Mouse (Mus musculus): ENCODE measurements at regions not wholly inside any gene's neighbourhood (a gene's known extent, or its start where the extent isn't known, plus 50 kb on each side); places are given as distances from the start of the nearest gene placed in this dataset.

DNA sequence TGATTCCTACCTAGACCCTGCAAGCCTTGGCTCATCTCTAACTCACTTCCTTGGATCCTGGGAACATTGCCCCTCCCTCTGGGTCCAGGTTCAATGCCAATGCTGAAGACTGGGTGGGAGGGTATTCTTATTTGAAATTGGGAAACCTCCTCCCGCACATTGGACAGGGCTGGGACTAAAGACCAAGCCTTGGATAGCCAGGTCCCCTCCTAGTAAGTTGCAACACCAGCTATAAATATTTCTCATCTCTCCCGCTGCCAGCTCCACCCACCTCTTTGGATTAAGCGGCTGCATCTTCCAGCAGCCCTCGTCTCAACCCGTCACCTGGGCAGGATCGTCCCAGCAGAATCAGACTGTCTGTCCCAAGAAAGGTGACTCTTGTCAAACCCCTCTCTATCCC, 170.1 kb downstream of the Bmp7 start:
- intact Hi-C loops (cut with DNase I), result loop anchor here (10.0 kb wide), 1 partner anchor 295 kb away; the partner anchor contains the start of gene Fam209

DNA sequence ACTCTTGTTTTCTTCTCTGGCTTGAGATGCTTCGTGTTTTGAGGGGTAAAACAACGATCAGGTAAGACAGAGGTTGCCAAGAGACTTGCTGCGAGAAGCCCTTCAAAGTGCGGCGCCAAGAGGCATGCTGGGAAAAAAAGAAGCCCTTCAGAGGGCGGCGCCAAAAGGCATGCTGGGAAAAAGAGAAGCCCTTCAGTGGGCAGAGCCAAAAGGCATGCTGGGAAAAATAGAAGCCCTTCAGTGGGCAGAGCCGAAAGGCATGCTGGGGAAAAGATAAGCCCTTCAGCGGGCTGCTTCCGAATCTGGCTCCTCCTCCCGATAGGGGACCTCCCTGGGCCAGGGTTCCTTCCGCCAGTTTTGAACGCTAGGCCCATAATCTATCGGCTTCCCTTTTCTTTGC, 169.5 kb downstream of the Bmp7 start:
- intact Hi-C loops (cut with DNase I), result loop anchor here (10.0 kb wide), 1 partner anchor 296 kb away; the partner anchor contains the start of gene Fam209
- DNase-seq, result no peak

More for the DNA sequence above, 170.1 kb downstream of the Bmp7 start:
- DNase-seq, result no peak

DNA sequence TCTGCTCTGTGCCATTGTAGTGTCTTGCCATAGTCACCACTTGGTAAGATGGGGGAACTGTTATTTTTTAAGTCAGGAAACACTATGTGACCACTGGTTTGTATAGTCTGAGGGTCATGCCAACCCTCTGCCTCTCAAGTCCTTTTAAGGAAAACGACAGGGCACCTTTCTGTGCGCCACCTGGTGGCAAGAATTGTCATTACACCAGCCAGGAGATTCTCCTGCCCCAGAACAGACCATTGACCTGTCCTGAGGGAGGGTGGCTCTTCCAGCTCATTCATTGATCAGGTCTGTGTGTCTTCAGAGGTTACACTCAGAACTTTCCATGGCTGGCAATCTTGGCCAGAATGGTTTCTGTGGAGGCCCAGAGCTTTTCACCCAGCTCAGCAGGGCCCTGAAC, 166.9 kb downstream of the Bmp7 start:
- DNase-seq, result peak; percentile 30 to 41

DNA sequence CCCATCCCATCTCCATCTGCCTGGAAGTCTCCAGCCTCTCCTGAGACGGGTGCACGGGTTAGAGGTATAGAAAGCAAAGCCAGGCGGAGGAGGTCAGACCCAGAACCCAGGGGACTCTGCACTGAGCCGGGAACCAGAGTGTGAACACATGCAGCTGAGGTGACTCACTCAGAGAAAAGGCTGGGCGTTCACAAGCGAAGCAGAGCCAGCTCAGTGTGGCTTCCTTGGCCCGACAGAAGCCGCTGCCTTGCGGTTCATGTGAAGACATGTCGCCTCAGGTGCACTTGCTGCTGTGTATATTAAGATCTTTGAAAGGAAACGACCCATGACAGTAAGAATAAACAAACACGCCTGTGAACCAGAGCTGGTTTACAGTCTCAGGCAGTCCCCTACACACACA, 163.6 kb downstream of the Bmp7 start:
- intact Hi-C loops (cut with DNase I), result loop anchor here (10.0 kb wide), 1 partner anchor 302 kb away; the partner anchor contains the start of gene Fam209
- no peak for DNase-seq

More for the DNA sequence above, 166.9 kb downstream of the Bmp7 start:
- intact Hi-C loops (cut with DNase I), result loop anchor here (2.0 to 10.0 kb wide), 2 partner anchors 222 to 298 kb away; partner anchors contain the start of gene Fam209

DNA sequence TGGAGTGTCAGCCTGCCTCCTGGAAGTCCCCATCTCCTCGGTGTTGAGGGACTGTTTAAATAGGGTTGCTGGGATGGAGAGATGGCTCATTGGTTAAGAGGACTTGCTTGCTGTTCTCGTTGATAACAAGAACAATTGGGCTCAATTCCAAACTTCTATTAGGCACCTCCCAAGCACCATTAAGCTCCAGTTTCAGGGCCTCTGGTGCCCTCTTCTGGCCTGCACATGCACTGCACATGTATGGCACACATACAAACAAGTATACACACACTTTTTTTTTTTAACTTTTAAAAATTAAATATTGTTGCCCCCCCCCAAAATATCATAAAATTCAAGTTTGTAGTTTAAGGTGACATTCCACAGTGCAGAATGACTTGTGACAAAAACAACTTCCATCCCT, 162.3 kb downstream of the Bmp7 start:
- no peak for DNase-seq
- intact Hi-C loops (cut with DNase I), result loop anchor here (10.0 kb wide), 1 partner anchor 303 kb away; the partner anchor contains the start of gene Fam209

DNA sequence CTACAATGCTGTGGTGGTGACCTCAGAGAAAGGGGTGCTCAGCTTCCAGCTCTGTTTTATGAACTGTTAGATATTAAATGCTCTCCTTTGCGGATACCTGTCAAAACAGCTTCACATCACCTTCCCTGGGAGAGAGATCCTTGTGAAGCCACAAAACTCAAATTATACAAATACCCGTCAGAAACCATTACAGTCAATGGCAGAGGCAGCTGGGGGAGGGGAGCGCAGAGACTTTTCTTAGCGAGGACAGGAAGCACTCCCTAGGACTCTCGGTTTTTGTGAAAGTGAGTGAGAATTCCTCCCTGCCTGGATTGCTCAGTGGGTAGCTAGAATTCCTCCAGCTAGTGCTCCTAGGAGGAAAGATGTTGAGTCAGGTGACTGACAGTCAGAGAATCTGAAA, 161.0 kb downstream of the Bmp7 start:
- DNase-seq, result no peak
- intact Hi-C loops (cut with DNase I), result loop anchor here (10.0 kb wide), 1 partner anchor 304 kb away; the partner anchor contains the start of gene Fam209

DNA sequence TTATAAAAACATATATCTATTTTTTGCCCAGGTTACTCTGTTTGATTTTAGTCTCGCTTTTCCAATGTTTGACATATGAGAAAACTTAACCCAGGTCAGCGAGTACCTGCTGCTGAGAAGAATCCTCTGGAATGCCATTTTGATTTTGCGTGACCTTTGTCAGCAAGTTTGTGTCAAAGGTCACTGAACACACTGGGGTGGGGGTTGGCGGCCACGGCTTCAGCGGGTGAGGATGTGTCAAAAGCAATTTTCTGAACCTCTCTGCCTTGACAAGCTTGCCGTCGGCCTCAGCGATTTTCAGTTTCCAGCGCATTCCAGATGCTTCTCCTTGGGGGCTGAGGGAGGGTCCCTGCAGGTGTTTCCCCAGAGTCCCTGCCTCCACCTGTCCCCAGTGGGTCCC, 157.4 kb downstream of the Bmp7 start:
- intact Hi-C loops (cut with DNase I), result no loop called here
- DNase-seq, result no peak

DNA sequence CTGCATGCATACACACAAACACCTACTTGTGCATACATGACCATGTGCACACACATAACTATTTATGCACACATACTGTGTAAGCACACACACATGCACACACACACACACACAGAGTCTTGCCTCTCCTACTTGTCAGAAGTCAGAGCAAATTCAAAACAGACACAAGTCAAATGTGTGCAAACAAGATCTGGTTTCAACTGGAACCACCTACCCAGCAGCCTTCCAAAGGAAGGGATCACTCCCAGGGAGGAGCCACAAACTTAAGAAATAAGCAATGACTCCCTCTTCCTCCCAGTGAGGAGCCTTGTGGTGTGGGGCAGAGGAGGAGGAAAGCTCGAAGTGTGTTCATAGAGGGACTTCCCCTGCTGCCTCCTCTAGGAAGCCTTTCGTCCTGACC, 153.8 kb downstream of the Bmp7 start:
- no peak for DNase-seq
- intact Hi-C loops (cut with DNase I), result no loop called here

DNA sequence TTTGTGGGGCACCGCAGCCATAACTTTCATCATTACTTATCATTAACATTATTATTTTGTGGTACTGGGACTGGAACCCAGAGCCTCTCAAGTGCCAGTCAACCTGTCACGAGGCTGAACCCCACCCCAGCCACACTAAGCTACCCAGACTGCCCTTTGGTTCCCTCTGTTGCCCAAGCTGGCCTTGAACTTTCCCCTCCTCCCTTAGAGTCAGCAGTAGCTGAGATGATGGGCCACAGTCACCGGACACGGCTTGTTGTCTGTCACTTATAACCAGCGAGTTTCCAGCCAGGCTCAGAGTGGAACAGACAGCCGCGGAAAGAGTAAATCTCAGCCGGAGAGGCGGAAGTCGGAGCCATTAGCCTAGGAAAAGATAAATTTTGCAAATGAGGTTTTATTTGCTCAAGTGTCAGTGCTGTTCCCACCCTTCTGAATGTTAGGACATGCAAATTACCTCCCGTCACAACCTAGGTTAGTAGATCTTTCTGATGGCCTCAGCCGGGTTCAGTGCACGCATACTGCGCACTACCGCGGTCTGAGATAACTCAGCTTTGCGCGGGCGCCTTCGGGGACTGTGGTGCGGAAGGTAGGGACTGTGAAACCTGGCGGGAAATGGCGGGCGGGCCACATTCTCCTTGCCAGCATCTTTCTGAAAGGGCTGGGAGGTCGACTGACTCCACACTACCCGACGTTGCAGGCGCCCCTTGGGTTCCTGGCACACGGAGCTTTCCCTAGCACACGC, 152.7 kb downstream of the Bmp7 start:
- intact Hi-C loops (cut with DNase I), result no loop called here
- DNase-seq, result no peak

DNA sequence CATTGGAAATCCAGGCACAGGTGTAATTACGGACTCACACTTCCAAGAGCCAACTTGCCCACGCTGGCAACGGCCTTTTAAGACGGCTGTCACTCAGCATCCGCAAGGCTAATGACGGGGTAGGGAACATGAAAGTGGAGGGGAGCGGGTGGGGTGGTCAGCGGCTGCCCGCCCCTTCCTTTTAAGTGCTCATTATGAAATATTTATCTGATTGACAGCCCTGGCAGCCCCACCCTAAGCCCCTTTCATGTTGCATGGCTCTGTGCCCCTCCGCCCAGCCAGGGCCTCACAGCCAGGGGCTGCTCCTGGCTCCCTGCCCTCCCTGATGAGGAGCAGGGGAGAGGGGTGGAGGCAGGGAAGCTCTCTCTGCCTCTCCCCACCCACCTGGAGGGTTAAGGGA, 150.9 kb downstream of the Bmp7 start:
- intact Hi-C loops (cut with DNase I), result no loop called here
- no peak for DNase-seq

DNA sequence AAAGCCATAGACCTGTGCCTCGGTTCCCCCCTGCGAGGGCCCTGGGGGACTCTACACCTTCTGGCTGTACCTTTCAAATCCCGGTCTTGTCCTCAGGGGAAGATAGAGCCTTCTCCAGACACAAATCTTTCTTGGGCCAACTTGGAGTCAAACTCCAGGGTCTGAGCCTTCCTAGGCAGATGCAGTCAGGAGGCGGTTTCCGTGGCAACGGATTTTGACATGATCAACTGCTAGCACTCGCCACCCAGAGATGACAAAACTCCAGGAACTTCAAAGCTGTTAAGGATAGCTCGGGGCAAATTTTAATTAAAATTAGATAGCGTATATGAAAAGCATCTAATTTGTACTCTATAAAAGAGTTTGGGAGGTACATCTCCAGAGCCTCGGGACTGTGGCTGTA, 147.6 kb downstream of the Bmp7 start:
- no peak for DNase-seq
- intact Hi-C loops (cut with DNase I), result no loop called here

DNA sequence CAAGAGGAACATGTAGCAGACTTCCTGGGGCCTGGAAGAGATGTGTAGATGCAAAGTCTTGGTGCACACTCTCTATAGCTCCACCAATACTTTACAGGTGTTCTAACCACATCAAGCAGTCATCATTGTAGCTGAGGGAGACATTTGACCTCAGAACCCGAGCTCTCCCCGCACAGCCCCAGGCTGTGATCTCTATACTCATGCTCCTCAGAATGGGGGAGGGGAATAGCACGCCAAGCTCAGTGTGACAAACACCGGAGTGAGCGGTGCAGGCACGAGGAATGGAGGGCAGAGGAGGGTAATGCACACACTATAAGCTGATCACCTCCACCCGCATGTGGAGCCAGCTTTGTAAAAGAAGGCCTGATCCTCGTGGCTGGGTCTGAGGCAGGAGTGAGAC, 146.1 kb downstream of the Bmp7 start:
- intact Hi-C loops (cut with DNase I), result no loop called here
- no peak for DNase-seq

DNA sequence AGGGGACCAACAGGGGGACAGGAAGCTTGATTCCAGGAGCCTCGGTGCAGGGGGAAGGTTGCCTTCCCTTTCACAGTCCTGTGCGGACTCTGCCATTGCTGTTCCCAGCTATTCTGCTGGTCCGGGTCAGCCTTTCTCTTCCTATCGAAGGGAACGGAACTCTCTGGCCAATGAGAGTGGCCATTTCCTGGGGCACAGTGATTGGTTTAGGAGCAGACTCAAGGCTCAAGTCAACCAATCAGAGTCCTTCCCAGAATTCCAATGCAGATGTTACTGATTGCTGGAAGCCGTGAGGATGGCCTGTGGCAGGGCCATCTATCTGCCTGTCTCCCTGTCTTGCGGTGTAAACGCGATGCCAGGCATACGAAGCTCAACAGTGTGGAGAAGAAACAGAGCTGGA, 145.3 kb downstream of the Bmp7 start:
- intact Hi-C loops (cut with DNase I), result no loop called here
- DNase-seq, result no peak

DNA sequence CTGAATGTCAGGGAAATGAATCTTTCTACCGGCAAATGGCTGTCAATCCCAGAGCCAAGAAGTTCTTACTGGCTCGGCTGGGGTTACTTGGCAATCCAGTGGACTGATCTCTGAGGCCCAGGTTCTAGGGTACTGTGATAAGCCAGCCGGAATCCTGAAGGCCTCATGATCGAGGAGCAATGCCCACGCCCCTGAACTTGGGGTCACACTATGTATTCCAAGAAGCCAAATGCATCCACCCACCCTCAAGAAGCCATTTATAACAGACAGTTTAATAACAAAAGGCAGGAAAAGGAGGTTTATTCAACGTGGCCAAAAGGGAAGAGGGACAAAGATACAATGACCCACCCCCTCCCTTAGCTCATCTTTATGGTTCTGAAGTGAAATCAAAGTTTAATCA, 144.0 kb downstream of the Bmp7 start:
- DNase-seq, result no peak
- intact Hi-C loops (cut with DNase I), result no loop called here

DNA sequence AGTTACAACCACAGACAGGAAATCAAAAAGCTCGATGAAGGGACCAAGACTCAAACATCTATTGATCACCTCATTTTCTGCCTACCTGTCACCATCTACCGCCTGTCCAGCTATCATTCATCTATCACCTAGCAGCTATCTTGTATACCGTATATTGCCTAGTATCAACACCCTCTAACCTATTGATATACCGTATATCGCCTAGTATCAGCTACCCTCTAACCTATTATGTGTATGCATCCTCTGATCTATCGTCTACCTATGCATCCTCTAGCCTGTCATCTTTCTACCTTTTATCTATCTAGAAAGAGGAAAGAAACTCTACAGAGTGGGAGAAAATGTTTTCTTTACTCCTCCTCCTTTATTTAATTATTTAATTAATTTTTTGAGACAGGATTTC, 143.2 kb downstream of the Bmp7 start:
- intact Hi-C loops (cut with DNase I), result no loop called here
- DNase-seq, result no peak

DNA sequence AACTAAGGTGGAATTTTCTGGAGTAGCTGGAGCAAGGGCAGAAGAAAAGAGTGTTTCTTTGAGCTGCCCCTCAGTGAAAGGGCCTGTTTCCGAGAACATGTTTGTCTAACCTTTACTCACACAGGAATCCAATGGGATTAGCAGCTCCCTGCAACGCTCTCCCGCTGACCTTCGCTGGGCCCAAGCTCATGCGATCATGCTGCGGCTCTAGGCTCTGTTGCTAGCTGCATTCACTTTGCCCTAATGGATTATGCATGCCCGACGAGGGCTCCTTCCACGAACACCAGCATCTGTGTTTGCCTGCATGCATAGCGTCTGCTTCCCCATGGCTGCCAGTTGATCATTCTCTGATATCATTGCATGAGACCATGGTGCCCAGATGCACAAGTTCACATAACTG, 140.2 kb downstream of the Bmp7 start:
- no peak for DNase-seq
- intact Hi-C loops (cut with DNase I), result no loop called here

DNA sequence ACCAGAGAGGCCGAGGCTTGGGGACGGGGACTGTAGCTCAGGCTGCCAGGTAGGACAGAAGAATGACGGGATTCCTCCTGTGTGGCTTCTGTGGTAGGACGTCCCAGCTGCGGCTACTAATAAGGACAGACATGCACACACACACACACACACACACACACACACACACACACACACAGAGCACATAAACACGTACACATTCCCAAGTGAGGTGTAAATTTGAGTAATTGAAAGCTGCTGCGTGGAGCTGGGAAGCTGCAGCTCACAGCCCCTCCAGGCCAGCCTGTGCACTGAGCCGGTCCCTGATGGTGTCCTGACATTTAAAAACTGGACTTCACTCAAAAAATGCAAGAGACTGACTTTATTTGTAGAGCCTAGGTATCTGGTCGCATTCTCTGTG, 139.3 kb downstream of the Bmp7 start:
- intact Hi-C loops (cut with DNase I), result no loop called here
- DNase-seq, result no peak

DNA sequence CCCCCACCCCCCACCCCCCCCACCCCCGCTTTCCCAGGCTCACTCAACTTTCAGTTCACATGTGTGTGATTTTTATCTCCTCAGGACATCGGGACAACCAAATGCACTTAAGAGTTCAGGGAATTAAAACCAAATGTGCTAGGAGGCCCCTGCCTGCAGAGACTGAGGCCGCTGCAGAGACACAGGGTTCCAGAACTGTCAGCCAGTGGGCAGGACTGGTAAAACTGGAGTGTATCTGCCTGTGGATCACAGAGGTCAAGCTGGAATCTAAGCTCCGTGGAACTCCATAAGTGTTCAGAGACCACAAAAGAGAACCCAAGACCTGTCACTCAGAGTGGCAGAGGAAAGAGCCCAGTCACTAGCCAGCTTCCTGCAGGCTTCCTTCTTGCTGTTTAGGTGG, 138.3 kb downstream of the Bmp7 start:
- intact Hi-C loops (cut with DNase I), result no loop called here
- DNase-seq, result no peak

DNA sequence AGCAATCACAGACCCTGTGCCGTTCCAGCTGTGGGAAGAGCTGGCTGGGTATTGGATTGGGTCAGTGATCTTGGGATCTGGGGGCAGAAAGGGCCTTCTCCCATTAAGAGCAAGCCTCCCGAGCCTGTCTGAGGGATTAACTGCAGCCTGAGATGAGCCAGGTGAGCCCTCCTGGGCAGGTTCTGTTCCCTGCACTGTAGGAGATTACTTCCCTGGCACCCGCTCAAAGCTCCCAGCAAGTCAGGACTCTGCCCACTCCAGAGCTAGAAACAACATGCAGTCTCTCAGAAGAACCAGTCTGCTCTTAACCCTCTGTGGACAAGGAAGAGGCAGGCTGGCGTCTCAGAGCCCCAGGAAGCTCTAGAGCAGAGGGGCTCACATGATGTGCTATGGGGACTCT, 132.7 kb downstream of the Bmp7 start:
- no peak for DNase-seq
- intact Hi-C loops (cut with DNase I), result no loop called here

DNA sequence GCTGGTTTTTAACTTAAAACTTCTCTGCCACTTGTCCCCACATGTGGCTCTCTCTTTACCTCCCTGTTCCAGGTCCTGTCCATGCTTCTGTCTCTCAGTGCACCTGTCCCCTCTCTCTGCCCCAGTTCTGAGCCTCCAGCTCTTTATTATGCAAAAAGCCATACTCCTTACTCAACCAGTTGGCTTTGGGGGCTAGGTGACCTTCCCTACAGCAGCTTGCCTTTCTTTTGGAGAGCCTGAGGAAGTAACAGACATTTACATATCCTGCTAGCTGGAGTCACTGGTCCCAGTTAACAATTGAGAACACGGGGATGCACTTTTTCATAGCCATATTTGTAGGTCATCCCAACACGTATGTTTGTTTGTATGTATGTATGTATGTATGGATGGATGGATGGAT, 130.8 kb downstream of the Bmp7 start:
- intact Hi-C loops (cut with DNase I), result no loop called here

DNA sequence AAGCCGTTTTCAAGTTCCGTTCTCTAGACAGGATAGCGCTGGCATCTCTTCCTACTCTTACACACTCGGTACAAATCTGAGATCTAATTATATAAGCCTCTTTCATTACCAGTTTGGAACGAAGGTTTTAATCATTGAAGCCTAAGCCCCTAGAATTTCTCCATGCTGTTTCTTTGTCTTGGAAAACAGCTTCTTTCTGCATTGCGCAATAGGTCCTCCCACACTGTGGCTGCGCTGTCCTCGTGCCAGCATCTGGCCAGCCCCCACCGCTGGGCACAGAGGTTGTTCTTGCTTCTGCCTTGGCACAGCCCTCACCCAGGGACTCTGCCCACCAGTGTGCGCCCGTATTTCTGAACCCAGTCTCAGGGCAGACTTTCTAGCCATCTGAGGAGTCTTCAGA, 126.8 kb downstream of the Bmp7 start:
- intact Hi-C loops (cut with DNase I), result no loop called here
- no peak for DNase-seq

More for the DNA sequence above, 130.8 kb downstream of the Bmp7 start:
- DNase-seq, result no peak

DNA sequence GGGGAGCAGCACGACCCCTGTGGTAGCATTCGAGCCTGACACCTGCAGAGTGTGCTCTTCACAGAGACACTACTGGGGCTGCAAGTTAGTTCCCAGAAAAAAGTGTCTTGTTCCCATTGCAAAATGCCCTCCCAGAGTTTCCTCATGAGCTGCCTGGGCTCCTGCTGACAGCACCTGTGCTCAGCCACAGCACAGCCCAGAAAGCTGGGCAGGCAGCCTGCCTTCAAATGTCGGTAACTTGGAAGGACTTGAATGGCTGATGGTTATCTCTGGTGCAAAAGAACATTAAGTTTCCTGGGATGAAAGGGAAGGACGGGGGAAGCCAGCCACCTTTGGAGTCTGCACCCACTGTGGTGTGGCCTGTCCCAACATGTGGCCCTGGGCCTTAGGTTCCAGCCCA, 126.2 kb downstream of the Bmp7 start:
- DNase-seq, result no peak
- intact Hi-C loops (cut with DNase I), result no loop called here

DNA sequence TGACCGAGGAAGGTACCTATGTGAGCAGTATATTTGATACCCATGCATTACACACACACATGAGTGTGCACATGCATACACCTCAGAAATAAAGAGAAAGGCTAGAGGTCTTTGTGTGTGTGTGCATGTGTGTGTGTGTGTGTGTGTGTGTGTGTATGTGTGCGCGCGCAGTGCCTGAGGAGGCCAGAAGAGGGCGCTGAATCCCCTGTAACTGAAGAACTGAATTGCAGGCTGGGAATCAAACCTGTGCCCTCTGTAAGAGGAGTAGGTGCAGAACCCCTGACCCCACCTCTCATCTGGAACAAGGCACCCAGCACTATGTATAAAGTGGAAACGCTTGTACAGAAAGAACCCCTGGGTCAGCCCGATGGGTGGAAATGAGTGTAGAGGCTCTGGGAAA, 125.0 kb downstream of the Bmp7 start:
- DNase-seq, result no peak
- intact Hi-C loops (cut with DNase I), result no loop called here
